ENCODE assay signal across 8 mouse cellular contexts in the genomic region with DNA sequence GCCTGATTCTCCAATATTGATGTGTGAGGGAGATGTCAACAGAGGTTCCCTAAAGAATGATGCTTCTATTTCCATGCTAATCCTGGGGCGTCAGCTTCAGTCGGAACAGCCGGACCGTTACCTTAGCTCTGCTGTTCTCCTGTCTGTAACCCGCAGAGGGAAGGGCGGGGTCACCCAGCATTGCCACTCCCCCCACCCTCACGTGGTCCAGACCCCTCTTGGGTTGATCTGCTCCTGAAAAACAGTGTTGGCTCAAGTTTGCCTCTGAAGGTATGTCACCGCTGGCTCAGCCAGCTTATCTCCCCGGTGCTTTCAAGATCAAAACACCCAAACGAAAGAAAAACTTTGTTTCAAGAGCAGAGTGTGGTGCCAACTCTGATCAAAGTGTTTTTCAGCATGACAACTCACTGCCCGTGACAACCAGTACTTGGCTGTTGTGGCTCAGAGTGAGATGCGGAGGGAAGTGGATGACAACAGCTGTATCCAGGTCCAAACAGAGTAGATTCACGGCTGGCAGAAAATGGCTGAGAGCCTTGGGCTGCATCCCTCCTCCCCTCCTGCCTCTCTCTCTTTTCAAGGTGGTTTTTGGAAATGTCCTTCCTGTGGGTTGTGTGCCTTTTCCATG.
A peak's percentile ranks its signal among the peaks of the same experiment; 100 is the strongest.
DNase-seq lines count a peak whose midpoint lies in the region; ATAC-seq lines count a peak whose summit lies in the region.

No protein-coding gene starts in this region.

- H3K4me2 ChIP-seq in kidney, embryonic 15.5 days, result peak overlapping the region; percentile 46
- H3K4me2 ChIP-seq in embryonic facial prominence, embryonic 15.5 days (replicated peaks), result peak overlapping the region; percentile 38; the same call in 1 of the 2 replicates

- 10% methylated on average over 13 of the region's 13 CpGs for WGBS in kidney, embryonic 15.5 days
- 13% methylated on average over 13 of the region's 13 CpGs for WGBS in embryonic facial prominence, embryonic 15.5 days
- 10% methylated on average over 13 of the region's 13 CpGs for WGBS in midbrain, embryonic 10.5 days

- no peaks in the 10 kb centered on the region for H3K36me3 ChIP-seq in kidney, embryonic 15.5 days
- no peaks in the 10 kb centered on the region for H3K36me3 ChIP-seq in embryonic facial prominence, embryonic 15.5 days
- H3K36me3 ChIP-seq in midbrain, embryonic 10.5 days, result no peaks in the 10 kb centered on the region

- no peak overlapping the region for H3K27ac ChIP-seq in kidney, embryonic 15.5 days
- H3K27ac ChIP-seq in embryonic facial prominence, embryonic 15.5 days (replicated peaks), result no peak overlapping the region
- no peak overlapping the region for H3K27ac ChIP-seq in midbrain, embryonic 10.5 days (replicated peaks)

- no peak overlapping the region for H3K9ac ChIP-seq in kidney, embryonic 15.5 days
- no peak overlapping the region for H3K9ac ChIP-seq in embryonic facial prominence, embryonic 15.5 days

- peaks cover 52% of the 10 kb centered on the region for H3K27me3 ChIP-seq in kidney, embryonic 15.5 days
- H3K27me3 ChIP-seq in embryonic facial prominence, embryonic 15.5 days, result peaks cover 30% of the 10 kb centered on the region
- peaks cover 49% of the 10 kb centered on the region for H3K27me3 ChIP-seq in midbrain, embryonic 10.5 days (ENCODE audit: low read depth, poor library complexity, severe bottlenecking)

- H3K4me3 ChIP-seq in kidney, embryonic 15.5 days (replicated peaks), result peak overlapping the region; percentile 21; the same call in 1 of the 2 replicates
- H3K4me3 ChIP-seq in embryonic facial prominence, embryonic 15.5 days (replicated peaks), result no peak overlapping the region
- H3K4me3 ChIP-seq in midbrain, embryonic 10.5 days, result peak overlapping the region; percentile 35

- intact Hi-C loops in left cerebral cortex, postnatal 14 days (cut with DNase I), result no loop called here

- no peak for ATAC-seq in kidney, embryonic 15.5 days (replicated peaks; ENCODE audit: low FRiP score)
- ATAC-seq in embryonic facial prominence, embryonic 15.5 days (ENCODE audit: insufficient number of reproducible peaks, low FRiP score, low TSS enrichment, low read depth), result 0 out of 2 replicates have a peak, but pooled peaks have one; percentile 45

- H3K4me1 ChIP-seq in kidney, embryonic 15.5 days, result peaks cover 31% of the 10 kb centered on the region
- peaks cover 37% of the 10 kb centered on the region for H3K4me1 ChIP-seq in embryonic facial prominence, embryonic 15.5 days
- H3K4me1 ChIP-seq in midbrain, embryonic 10.5 days, result peaks cover 56% of the 10 kb centered on the region

- H3K9me3 ChIP-seq in kidney, embryonic 15.5 days (replicated peaks), result no peaks in the 10 kb centered on the region
- no peaks in the 10 kb centered on the region for H3K9me3 ChIP-seq in embryonic facial prominence, embryonic 15.5 days (replicated peaks)
- no peaks in the 10 kb centered on the region for H3K9me3 ChIP-seq in midbrain, embryonic 10.5 days (replicated peaks)

- no peak for DNase-seq in kidney, adult 11 months
- peak; percentile 40 to 58 for DNase-seq in kidney, postnatal 36 days
- peak; percentile 48 for DNase-seq in midbrain, embryonic 10.5 days (ENCODE audit: low spot score)
- peak; percentile 76 for DNase-seq in thymus, postnatal 0 days (ENCODE audit: low spot score)
- no peak for DNase-seq in left cerebral cortex, postnatal 14 days (ENCODE audit: low spot score in 2 of 2)
- no peak for DNase-seq in urinary bladder, adult 18-20 months (ENCODE audit: low spot score in 2 of 2)

Comparison
In these comparisons a context has a peak if more than half of its experiments do, and no peak if none do; other contexts are left out.
1. DNase-seq: peak in kidney, postnatal 36 days (2 of 2), midbrain, embryonic 10.5 days (single experiment) and thymus, postnatal 0 days (single experiment); none in kidney, adult 11 months (single experiment), left cerebral cortex, postnatal 14 days (0 of 2) and urinary bladder, adult 18-20 months (0 of 2).